Mouse (Mus musculus) forebrain, postnatal 0 days (tissue): Measurements from ENCODE around the gene Ctnnbl1. TPM values are rescaled to one million over a fixed set of nuclear protein-coding genes. Genes with fewer than 3 reads are reported as not detected.

Experiments
- ATAC-seq: fragments of 200-750 bp; cut with Nextera tagmentation; 2 replicates; pipeline ENCODE4 v1.8.0; 2017; ENCODE audit warnings: mild to moderate bottlenecking, moderate library complexity
- DNase-seq: peaks from one replicate; pipeline ENCODE4 v3.0.0-alpha.2; 2015
- H3K27ac ChIP-seq: fragments of 300-500 bp; sonication (generic); 2 replicates; pipeline ENCODE4 v1.5.1; 2014; ENCODE audit warnings: low read depth, mild to moderate bottlenecking, antibody characterized with exemption, low read length, moderate library complexity, mixed read lengths
- H3K27me3 ChIP-seq: fragments of 300-500 bp; sonication (generic); 2 replicates; pipeline ENCODE4 v1.6.1; 2014; ENCODE audit warnings: mild to moderate bottlenecking, low read length, mixed read lengths; ENCODE audit not compliant: insufficient read depth
- H3K36me3 ChIP-seq: fragments of 300-500 bp; sonication (generic); 2 replicates; pipeline ENCODE4 v1.6.1; 2014; ENCODE audit warnings: mild to moderate bottlenecking, moderate library complexity; ENCODE audit not compliant: insufficient read depth
- H3K4me1 ChIP-seq: fragments of 300-500 bp; sonication (generic); 2 replicates; pipeline ENCODE4 v1.6.1; 2014; ENCODE audit warnings: antibody characterized with exemption; ENCODE audit not compliant: insufficient read depth
- H3K4me2 ChIP-seq: fragments of 300-500 bp; sonication (generic); 2 replicates; pipeline ENCODE4 v1.6.1; 2014; ENCODE audit warnings: low read depth, mild to moderate bottlenecking, moderate library complexity
- H3K4me3 ChIP-seq: fragments of 300-500 bp; sonication (generic); 2 replicates; pipeline ENCODE4 v1.5.1; 2014; ENCODE audit warnings: low read depth, low read length, mixed read lengths
- H3K9ac ChIP-seq: fragments of 300-500 bp; sonication (generic); 2 replicates; pipeline ENCODE4 v1.6.1; 2014; ENCODE audit warnings: mild to moderate bottlenecking
- H3K9me3 ChIP-seq: fragments of 300-500 bp; sonication (generic); 2 replicates; pipeline ENCODE4 v1.6.1; 2016; ENCODE audit warnings: low read length
- CTCF ChIP-seq: sonication (generic); IDR thresholded peaks from 2 replicates; pipeline ENCODE4 v1.5.1; 2016; ENCODE audit warnings: antibody characterized with exemption, control low read depth, low read depth
- WGBS: fragments of 180-500 bp; shearing (Covaris S2); extraction: QIAGEN DNeasy Blood & Tissue Kit; methylation state at CpG from one replicate; pipeline ENCODE4 v1.1.7; 2014; 5-methylcytosine and 5-hydroxymethylcytosine counted together
- polyA plus RNA-seq: library from polyadenylated mRNA; unstranded; fragments of >200 nt; fragmentation: Nextera tagmentation; extraction: Ambion mirVana; gene quantifications from 2 replicates; pipeline ENCODE4 v1.2.1, GENCODE M21; 2015
- total RNA-seq: library from RNA; depleted of rRNA; stranded (reverse); fragments of >200 nt; gene quantifications from 2 replicates; pipeline ENCODE4 v1.2.3, GENCODE M21; 2014

Gene Ctnnbl1
- total and polyA plus RNA-seq, 2 experiments from 2014 or later: 43.8 to 48.2 TPM

DNA sequence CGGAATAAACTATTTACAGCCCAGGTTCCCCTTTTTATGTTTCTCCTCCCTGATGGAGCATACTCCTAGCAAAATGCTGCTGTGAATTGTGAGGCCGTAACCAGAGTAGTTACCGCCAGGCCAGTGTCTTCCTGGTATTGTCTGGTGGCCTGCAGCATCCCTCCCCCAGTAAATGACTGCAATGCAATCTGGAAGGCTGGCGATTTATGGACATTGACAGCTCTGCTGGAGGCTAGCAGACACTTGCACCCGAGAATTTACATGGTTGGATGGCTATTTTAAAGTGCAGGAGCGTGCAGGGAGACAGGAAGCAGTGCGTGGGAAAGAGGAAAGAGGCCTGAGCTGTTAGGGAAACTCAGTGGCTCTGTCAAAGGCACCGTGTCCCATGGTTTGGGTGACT, 99.8 kb downstream of the Ctnnbl1 start:
- no peak overlapping the region for H3K4me3 ChIP-seq
- no peaks in the 10 kb centered on the region for H3K4me1 ChIP-seq
- no peaks in the 10 kb centered on the region for H3K27me3 ChIP-seq
- 0 out of 2 replicates have a peak, but pooled peaks cover 7% of the 10 kb centered on the region for H3K36me3 ChIP-seq
- H3K9ac ChIP-seq: no peak overlapping the region
- ATAC-seq: no peak
- no peak for DNase-seq
- 80% methylated on average over 8 of the region's 8 CpGs for WGBS
- H3K27ac ChIP-seq: no peak overlapping the region
- no peaks in the 10 kb centered on the region for H3K9me3 ChIP-seq
- H3K4me2 ChIP-seq: no peak overlapping the region
- TF ChIP-seq CTCF: no peak

DNA sequence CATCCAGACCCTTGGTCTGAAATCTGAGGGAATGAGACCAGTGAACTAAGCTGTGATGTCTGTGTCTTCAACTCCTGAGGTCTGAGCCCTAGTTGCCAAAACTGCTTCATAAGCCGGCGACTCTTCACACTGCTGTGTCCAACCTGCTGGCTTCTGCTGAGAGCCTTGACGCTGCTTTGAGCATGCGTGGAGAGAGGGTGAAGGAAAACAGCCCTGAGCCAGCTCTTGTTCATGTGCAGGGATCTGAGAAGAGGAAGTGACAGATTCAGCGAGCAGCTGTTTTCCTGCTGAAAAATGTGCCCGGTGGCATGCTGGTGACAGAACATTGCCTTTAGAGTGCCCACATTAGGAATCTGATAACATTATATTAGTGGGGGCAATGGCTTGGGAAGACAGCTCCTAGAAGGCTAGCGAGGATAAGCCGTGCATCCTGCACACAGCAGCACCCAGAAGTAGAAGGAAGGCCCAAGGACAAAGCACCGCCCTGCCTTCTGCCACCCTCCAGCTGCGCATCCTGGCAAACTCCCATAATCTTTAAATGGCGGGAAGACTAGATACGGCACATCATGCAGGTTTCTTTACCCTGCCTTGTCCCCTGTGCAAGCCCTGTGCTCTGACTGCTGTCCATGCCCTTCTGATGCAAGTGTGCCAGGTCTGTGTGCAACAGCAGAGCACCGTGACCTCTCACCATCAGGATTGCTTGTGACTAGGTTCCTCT, 101.2 kb downstream of the Ctnnbl1 start:
- Histone ChIP-seq H3K9ac (no peak overlapping the region), H3K4me1 (no peaks in the 10 kb centered on the region), H3K27me3 (no peaks in the 10 kb centered on the region), H3K4me2 (no peak overlapping the region), H3K4me3 (no peak overlapping the region), H3K9me3 (no peaks in the 10 kb centered on the region), H3K36me3 (0 out of 2 replicates have a peak, but pooled peaks cover 7% of the 10 kb centered on the region), H3K27ac (no peak overlapping the region)
- DNase-seq: no peak
- ATAC-seq: no peak; the same call in 1 of the 2 replicates
- no peak for TF ChIP-seq CTCF
- 85% methylated on average over 13 of the region's 13 CpGs for WGBS

DNA sequence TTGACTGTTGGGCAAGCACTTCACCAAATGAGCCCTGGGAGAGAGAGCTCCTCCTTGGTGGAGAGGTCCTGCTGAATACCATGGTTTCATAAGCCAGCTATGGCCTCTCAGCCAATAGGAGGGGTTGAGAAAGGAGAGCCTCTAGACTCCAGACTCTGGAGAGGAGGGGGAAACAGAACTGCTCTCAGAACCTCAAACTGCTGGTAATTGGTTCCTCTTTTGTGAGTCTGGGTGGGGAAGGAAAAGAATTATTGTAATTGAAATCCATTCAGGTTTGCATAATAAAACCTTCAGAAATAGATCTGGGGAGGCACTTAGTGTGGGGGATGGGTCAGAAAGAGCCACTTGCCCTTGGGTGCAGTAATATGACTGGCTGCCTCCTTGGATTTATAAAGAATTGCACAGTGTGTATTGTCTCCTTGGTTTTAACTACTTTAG, 103.5 kb downstream of the Ctnnbl1 start:
- 0 out of 2 replicates have a peak, but pooled peaks cover 7% of the 10 kb centered on the region for H3K36me3 ChIP-seq
- no peak overlapping the region for H3K4me2 ChIP-seq
- no peaks in the 10 kb centered on the region for H3K4me1 ChIP-seq
- H3K9ac ChIP-seq: no peak overlapping the region
- no peak for TF ChIP-seq CTCF
- no peaks in the 10 kb centered on the region for H3K9me3 ChIP-seq
- no peak overlapping the region for H3K27ac ChIP-seq
- DNase-seq (no peak), ATAC-seq (peak; percentile 75; the same call in 1 of the 2 replicates)
- H3K27me3 ChIP-seq: no peaks in the 10 kb centered on the region
- no peak overlapping the region for H3K4me3 ChIP-seq

DNA sequence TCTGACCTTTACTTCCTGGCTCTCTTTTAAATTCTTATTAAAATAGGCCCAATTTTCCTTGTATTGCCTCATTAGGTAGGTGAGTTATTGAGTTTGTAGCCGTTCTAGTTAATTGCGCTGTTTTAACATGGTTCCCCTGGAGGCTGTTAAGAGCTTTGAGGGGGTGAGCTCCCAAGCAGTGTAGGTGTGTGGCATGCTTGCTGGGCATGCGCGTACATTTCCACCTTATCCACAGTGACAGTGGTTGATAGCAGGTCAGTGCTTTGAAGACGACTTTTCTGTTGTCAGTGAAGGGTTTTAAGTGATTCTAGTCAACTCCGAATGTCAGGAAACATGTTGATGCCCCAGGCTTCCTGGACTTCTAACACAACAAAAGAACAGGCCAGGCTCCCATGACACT, 103.9 kb downstream of the Ctnnbl1 start:
- TF ChIP-seq CTCF: no peak
- Histone ChIP-seq H3K27me3 (no peaks in the 10 kb centered on the region), H3K9me3 (no peaks in the 10 kb centered on the region), H3K27ac (no peak overlapping the region), H3K36me3 (0 out of 2 replicates have a peak, but pooled peaks cover 7% of the 10 kb centered on the region), H3K4me2 (no peak overlapping the region), H3K4me1 (no peaks in the 10 kb centered on the region), H3K9ac (no peak overlapping the region), H3K4me3 (no peak overlapping the region)
- ATAC-seq: peak; percentile 64; the same call in 1 of the 2 replicates
- no peak for DNase-seq
- WGBS: 50% methylated on average over 6 of the region's 6 CpGs

DNA sequence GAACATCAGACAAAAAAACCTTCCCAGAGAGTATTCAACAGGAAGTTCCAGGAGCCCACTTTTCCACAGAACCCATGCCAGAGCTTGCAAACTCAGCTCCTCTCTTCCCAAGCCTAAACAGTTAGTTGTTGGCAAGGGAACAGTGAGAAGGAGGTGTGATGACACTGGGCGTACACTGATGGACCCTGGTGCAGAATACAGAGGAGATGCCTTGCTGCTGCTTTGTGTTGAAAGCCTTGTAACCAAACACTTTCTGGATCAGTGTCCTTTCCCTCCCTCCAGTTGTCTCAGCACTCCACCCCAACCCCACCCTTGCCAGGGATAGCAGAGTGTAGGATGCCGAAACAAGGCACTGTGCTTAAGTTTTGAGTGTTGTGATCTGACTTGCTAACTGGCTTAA, 107.5 kb downstream of the Ctnnbl1 start:
- no peak for DNase-seq
- TF ChIP-seq CTCF: no peak
- no peak overlapping the region for H3K4me2 ChIP-seq
- H3K9me3 ChIP-seq: no peaks in the 10 kb centered on the region
- ATAC-seq: no peak
- H3K27ac ChIP-seq: no peak overlapping the region
- no peaks in the 10 kb centered on the region for H3K4me1 ChIP-seq
- WGBS: 59% methylated on average over 2 of the region's 2 CpGs
- H3K9ac ChIP-seq: no peak overlapping the region
- no peaks in the 10 kb centered on the region for H3K27me3 ChIP-seq
- no peak overlapping the region for H3K4me3 ChIP-seq
- H3K36me3 ChIP-seq: no peaks in the 10 kb centered on the region

DNA sequence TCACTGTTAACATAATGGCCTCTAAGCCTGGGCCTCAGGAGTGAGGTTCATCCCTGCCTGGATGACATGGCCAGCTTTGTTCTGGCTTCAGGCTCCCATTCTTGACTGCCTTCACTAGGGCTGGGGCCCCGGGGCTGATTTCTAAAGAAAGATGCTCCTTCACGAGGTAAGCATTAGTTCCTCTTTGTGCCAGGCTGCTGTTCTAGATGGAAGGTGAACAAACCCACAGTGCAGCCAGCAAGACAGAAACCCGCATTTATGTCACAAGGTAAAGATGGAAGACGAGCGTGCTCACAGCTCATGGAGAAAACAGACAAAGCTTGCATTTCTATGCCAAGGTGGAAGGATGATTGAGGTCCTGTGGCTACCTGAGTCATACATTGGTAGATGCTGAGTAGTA, 108.6 kb downstream of the Ctnnbl1 start:
- no peak overlapping the region for H3K4me2 ChIP-seq
- no peaks in the 10 kb centered on the region for H3K27me3 ChIP-seq
- DNase-seq (no peak), ATAC-seq (no peak)
- 85% methylated on average over 5 of the region's 5 CpGs for WGBS
- H3K4me3 ChIP-seq: no peak overlapping the region
- H3K36me3 ChIP-seq: no peaks in the 10 kb centered on the region
- H3K27ac ChIP-seq: no peak overlapping the region
- H3K4me1 ChIP-seq: no peaks in the 10 kb centered on the region
- no peak for TF ChIP-seq CTCF
- H3K9ac ChIP-seq: no peak overlapping the region
- no peaks in the 10 kb centered on the region for H3K9me3 ChIP-seq

DNA sequence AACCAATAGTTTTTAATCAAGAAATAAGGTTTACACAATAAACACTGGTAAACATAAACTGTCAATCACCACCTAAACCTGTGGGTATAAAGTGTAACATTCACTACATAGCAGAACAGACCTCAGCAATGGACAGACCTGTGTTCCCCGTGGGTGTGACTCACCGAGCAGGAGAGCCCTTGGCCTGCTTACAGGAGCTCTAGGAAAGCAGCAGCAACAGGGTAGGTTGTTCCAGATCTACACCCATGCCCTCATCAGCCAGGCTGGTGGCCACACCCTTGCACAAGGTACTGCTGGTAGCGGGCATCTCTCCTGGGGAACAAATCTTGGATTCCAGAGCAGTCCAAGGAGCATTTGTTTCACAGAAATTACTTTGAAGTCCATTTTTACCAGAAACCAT, 115.9 kb downstream of the Ctnnbl1 start:
- no peak overlapping the region for H3K4me3 ChIP-seq
- no peak overlapping the region for H3K9ac ChIP-seq
- TF ChIP-seq CTCF: no peak
- H3K4me1 ChIP-seq: peaks cover 2% of the 10 kb centered on the region; the same call in 1 of the 2 replicates
- H3K27ac ChIP-seq: no peak overlapping the region
- no peaks in the 10 kb centered on the region for H3K36me3 ChIP-seq
- DNase-seq (no peak), ATAC-seq (no peak)
- WGBS: 75% methylated on average over 3 of the region's 3 CpGs
- no peak overlapping the region for H3K4me2 ChIP-seq
- H3K27me3 ChIP-seq: no peaks in the 10 kb centered on the region
- H3K9me3 ChIP-seq: no peaks in the 10 kb centered on the region
